Mouse (Mus musculus) limb, embryonic 10.5 days (tissue): ENCODE measurements around the gene Josd1. TPM values are rescaled to one million over a fixed set of nuclear protein-coding genes. Genes with fewer than 3 reads are reported as not detected.

Experiments used
- DNase-seq: peaks from one replicate; pipeline ENCODE4 v3.0.0-alpha.2; 2017; ENCODE audit warnings: low spot score
- H3K27ac ChIP-seq: fragments of 300-500 bp; sonication (generic); 2 replicates; pipeline ENCODE4 v1.5.1; 2016; ENCODE audit warnings: mild to moderate bottlenecking
- H3K27me3 ChIP-seq: fragments of 300-500 bp; sonication (generic); 2 replicates; pipeline ENCODE4 v1.6.1; 2016; ENCODE audit warnings: low read depth, mild to moderate bottlenecking; ENCODE audit not compliant: poor library complexity, severe bottlenecking
- H3K36me3 ChIP-seq: fragments of 300-500 bp; sonication (generic); 2 replicates; pipeline ENCODE4 v1.6.1; 2016; ENCODE audit warnings: mild to moderate bottlenecking, moderate library complexity
- H3K4me1 ChIP-seq: fragments of 300-500 bp; sonication (generic); 2 replicates; pipeline ENCODE4 v1.6.1; 2016
- H3K4me3 ChIP-seq: fragments of 300-500 bp; sonication (generic); 2 replicates; pipeline ENCODE4 v1.5.1; 2016; ENCODE audit warnings: mild to moderate bottlenecking, moderate library complexity
- H3K9me3 ChIP-seq: fragments of 300-500 bp; sonication (generic); replicated peaks from 2 replicates; pipeline ENCODE4 v1.6.1; 2016; ENCODE audit warnings: mild to moderate bottlenecking
- WGBS: fragments of 180-500 bp; shearing (Covaris S2); methylation state at CpG from one replicate; pipeline ENCODE4 v1.1.7; 2016; 5-methylcytosine and 5-hydroxymethylcytosine counted together
- polyA plus RNA-seq: library from polyadenylated mRNA; unstranded; fragments of >200 nt; fragmentation: Nextera tagmentation; extraction: Ambion mirVana; gene quantifications from 2 replicates; pipeline ENCODE4 v1.2.1, GENCODE M21; 2016

Josd1 gene
- polyA plus RNA-seq, 1 experiment from 2014 or later: 24.6 TPM

DNA sequence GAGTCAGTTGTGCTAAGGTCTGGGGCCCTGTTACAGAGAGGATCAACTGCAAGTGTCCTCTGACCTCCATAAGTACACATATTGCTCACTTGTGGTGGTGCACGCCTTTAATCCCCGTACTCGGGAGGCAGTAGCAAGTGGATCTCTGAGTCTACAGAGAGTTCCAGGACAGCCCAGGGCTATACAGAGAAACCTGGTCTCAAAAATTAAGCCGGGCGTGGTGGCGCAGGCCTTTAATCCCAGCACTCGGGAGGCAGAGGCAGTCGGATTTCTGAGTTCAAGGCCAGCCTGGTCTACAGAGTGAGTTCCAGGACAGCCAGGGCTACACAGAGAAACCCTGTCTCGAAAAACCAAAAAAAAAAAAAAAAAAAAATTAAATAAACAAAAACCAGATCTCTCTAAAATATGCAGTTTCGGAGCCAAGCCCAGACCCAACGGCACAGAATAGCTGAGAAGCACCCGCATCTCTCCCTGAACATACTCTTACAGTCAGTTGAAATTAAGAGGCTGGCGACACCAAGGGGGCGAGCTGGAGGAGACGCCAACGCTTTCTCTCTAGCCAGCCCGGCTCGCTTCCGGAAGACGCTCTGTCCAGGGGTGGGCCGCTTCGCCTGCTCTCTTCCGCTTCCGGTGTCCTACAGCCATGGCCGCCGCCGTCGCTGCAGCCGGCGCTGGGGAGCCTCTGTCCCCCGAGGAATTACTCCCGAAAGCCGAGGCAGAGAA is 17.3 kb downstream of the Josd1 start, which contains the start of gene Tomm22:
TSS of gene Tomm22 (plus strand) at position 613 of the 723 bp plus-strand sequence.
- Histone ChIP-seq H3K4me3 (peak within 1 kb of the TSS; percentile 94), H3K36me3 (peaks cover 64% of the 10 kb centered on the region), H3K9me3 (no peaks in the 10 kb centered on the region), H3K27me3 (no peaks in the 10 kb centered on the region), H3K27ac (peak within 1 kb of the TSS; percentile 88), H3K4me1 (peaks cover 6% of the 10 kb centered on the region)
- peak; percentile 93 for DNase-seq
- 21% methylated on average over 33 of the region's 33 CpGs for WGBS

DNA sequence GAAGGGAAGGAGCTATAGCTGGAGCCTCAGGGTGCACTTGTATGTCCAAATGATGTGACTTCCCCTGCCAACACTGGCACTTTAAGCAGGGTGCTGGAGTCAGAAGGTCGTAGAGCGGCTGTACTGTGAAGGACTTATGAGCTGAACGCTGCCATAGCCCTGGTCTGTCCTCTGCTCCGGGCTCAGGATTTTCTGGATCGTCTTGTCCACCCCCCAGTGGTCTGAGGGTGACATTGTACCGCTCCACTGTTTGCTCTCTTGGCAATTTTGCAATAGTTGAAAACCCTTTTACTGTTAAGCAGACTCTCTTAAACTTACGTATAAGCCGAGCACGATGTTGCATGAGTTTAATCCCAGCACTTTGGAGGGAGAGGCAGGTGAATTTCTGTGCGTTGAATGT is 18.5 kb downstream of the Josd1 start:
- Histone ChIP-seq H3K36me3 (peaks cover 52% of the 10 kb centered on the region), H3K4me3 (no peak overlapping the region), H3K4me1 (peaks cover 6% of the 10 kb centered on the region), H3K27me3 (no peaks in the 10 kb centered on the region), H3K27ac (no peak overlapping the region), H3K9me3 (no peaks in the 10 kb centered on the region)
- 77% methylated on average over 10 of the region's 10 CpGs for WGBS
- no peak for DNase-seq

DNA sequence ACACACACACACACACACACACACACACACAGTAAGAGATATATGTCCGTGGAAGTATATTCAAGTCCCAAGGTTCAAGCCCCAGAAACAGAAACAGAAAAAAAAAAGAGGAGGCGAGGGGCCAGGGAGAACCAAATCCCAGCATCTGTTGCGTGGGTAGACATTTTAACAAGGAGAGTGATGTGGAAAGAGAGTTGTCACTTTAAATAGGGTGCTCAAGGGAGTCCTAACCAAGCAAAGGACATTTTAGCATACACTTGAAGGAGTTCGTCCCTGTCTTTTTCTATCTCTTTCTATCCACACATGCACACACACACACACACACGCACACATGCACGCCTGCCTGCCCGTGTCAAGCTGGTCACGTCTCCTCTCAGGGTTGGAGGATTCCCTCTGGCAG is 23.1 kb downstream of the Josd1 start:
- Histone ChIP-seq H3K4me3 (no peak overlapping the region), H3K4me1 (peaks cover 4% of the 10 kb centered on the region), H3K27ac (no peak overlapping the region), H3K36me3 (peaks cover 55% of the 10 kb centered on the region), H3K9me3 (peaks cover 2% of the 10 kb centered on the region; the same call in 1 of the 2 replicates), H3K27me3 (no peaks in the 10 kb centered on the region)
- DNase-seq: no peak
- WGBS: 93% methylated on average over 8 of the region's 8 CpGs

DNA sequence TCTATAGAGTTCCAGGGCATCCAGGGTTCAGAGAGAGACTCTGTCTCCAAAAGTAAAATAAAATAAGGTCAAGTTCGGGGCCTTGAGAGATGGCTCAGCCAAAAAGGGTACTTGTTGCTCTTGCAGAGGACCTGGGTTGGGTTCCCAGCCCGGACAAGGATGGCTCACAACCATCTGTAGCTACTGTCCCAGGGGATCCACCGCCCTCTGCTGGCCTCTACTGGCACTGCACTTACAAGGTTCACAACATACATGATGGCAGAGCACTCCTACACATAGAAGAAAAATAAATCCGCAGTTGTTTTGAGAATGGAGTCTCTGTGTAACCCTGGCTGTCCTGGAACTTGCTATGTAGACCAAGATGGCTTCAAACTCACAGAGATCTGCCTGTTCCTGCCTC is 25.9 kb downstream of the Josd1 start:
- peak; percentile 52 for DNase-seq
- Histone ChIP-seq H3K27ac (no peak overlapping the region), H3K4me3 (no peak overlapping the region), H3K9me3 (peaks cover 2% of the 10 kb centered on the region; the same call in 1 of the 2 replicates), H3K4me1 (peaks cover 13% of the 10 kb centered on the region), H3K36me3 (peaks cover 43% of the 10 kb centered on the region), H3K27me3 (no peaks in the 10 kb centered on the region)
- WGBS: 74% methylated on average over 4 of the region's 4 CpGs

DNA sequence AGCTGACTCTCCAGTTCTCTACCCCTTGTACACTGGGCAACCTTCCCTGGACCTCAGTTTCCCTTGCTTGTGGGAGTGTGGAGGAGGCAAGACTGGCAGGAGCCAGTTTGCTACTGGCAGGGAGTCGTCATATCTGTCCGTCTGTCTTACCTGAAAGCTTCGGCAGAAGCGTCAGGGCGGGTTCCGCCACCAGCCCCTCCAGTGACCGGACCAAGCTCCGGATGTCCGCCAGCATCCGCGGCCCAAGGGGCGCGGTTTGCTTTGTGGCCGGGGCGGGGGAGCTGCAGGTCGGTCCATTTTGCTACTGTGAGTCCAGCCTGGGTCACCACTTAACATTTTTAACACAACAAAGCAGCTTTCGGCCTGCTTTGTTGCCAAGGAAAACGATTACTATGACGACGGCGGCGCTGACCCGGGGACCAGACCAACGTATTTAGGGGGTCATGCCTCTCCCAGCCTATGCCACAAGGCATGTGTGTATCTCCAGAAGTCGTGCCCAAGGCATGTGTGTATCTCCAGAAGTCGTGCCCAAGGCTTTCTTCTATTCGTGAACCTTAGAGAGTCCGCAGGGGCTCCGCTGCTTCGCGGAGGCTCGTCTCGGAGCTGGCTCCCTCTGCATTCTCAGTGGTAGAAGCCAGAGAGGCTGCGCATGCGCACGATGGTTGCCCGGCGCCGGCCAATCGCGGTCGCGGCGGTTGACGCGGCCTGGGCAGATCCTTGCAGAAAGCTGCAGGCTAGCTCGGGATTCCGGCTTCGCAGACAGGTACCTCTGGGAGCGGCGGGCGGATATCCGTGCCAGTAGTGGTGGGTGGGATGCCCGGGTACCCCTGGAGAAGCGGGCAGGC is 29.0 kb downstream of the Josd1 start, which contains the start of the genes Fam227a and Cby1:
TSS of gene Fam227a (minus strand) at position 426 of the 845 bp plus-strand sequence.
TSS of gene Cby1 (plus strand) at position 669 of the 845 bp plus-strand sequence.
- Histone ChIP-seq H3K27me3 (no peaks in the 10 kb centered on the region), H3K36me3 (peaks cover 29% of the 10 kb centered on the region), H3K4me3 (peak within 1 kb of the TSS; percentile 68), H3K27ac (peak within 1 kb of the TSS; percentile 95), H3K9me3 (peaks cover 2% of the 10 kb centered on the region; the same call in 1 of the 2 replicates), H3K4me1 (peaks cover 13% of the 10 kb centered on the region)
- DNase-seq: peak; percentile 99
- WGBS: under 1% methylated on average over 55 of the region's 55 CpGs

DNA sequence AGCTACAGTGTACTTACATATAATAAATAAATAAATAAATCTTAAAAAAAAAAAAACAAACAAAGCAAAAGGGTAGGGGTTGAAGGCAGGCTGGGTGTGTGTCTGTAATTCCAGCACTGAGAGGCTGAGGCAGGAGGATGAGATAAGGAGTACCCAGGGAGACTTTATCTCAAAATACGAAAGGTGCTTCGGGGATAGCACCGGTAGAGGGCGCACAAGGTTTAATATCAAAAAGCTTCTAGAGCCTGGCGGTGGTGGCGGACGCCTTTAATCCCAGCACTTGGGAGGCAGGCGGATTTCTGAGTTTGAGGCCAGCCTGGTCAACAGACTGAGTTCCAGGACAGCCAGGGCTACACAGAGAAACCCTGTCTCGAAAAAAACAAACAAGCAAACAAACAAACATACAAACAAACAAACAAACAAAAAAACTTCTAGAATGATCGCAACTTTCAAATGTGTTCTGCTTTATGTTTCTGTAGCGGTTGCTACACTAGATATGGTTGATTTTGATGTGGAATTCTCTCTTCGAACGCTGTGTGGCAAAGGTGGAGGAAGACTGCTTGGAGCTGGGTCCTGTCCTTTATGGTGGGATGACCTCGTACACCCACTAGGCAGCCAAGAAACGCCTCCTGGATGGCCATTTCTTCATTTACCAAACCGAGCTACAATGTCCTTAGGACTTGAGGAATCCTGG is 29.7 kb downstream of the Josd1 start:
- DNase-seq: peak; percentile 84
- WGBS: 4% methylated on average over 16 of the region's 16 CpGs
- Histone ChIP-seq H3K27ac (peak overlapping the region; percentile 95), H3K4me3 (peak overlapping the region; percentile 68), H3K9me3 (peaks cover 2% of the 10 kb centered on the region; the same call in 1 of the 2 replicates), H3K27me3 (no peaks in the 10 kb centered on the region), H3K36me3 (peaks cover 21% of the 10 kb centered on the region), H3K4me1 (peaks cover 13% of the 10 kb centered on the region)

DNA sequence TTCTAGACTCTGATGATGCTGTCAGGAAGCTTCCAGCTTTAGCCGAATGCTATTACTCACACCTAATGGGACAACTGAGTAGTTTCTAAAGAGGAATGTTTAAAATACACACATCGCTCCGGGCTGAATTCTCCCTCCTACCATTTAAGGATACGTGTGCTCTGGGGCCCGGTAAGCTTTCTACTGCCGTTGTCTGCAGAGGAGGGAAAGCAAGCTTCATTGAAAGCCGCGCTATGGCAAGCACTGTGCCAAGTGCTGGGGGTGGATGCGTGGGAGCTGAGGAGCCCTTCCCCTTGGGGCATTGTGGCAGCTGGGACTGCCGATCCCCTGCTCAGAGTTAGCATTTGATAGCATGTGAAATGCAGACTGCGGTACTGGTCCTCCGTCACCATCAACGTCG is 31.3 kb downstream of the Josd1 start:
- 95% methylated on average over 14 of the region's 14 CpGs for WGBS
- H3K27me3 ChIP-seq: no peaks in the 10 kb centered on the region
- H3K4me1 ChIP-seq: peaks cover 13% of the 10 kb centered on the region
- no peak overlapping the region for H3K4me3 ChIP-seq
- peaks cover 10% of the 10 kb centered on the region for H3K36me3 ChIP-seq
- no peak overlapping the region for H3K27ac ChIP-seq
- H3K9me3 ChIP-seq: no peaks in the 10 kb centered on the region; the same call in 1 of the 2 replicates
- DNase-seq: no peak

DNA sequence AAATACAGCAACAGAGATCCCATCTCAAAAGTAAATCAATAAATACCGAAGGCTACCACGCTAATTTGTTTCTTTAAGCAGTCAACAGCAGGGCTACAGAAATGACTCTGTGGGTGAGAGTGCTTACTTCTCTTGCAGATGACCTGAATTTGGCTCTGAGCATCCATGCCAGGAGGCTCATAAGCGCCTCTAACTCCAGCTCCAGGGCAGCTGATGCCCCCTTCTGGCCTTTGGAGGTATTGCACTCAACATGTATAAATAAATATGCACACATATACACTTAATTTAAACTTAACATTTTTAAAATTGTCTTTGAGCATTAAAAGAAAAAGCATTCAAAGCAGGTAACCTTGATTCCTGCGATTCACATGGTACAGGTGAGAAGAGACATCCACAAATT is 36.2 kb downstream of the Josd1 start:
- H3K9me3 ChIP-seq: no peaks in the 10 kb centered on the region

DNA sequence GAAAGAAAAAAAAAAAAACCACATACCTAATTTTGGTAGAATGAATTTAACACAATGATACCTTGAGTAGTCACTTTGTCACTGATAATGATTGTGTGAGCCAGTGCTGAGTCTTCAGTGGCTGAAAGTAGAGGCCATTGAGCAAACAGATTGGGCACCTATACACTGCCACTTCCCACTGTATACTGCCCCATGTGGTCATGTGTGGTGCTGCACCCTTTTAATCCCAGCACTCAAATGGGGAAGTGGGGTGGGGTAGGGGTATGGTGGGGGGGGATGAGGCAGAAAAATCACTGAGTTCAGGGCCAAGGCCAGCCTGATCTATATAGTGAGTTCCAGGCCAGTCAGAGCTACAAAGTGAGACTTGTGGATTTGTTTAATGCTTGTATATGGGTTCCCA is 37.1 kb downstream of the Josd1 start:
- Histone ChIP-seq H3K27ac (no peak overlapping the region), H3K4me3 (no peak overlapping the region), H3K9me3 (no peaks in the 10 kb centered on the region), H3K4me1 (no peaks in the 10 kb centered on the region), H3K36me3 (peaks cover 18% of the 10 kb centered on the region; the same call in 1 of the 2 replicates), H3K27me3 (no peaks in the 10 kb centered on the region)
- DNase-seq: peak; percentile 46

More for the DNA sequence above, 36.2 kb downstream of the Josd1 start:
- H3K36me3 ChIP-seq: peaks cover 18% of the 10 kb centered on the region; the same call in 1 of the 2 replicates
- no peaks in the 10 kb centered on the region for H3K4me1 ChIP-seq
- H3K4me3 ChIP-seq: no peak overlapping the region
- no peaks in the 10 kb centered on the region for H3K27me3 ChIP-seq
- DNase-seq: peak; percentile 29
- no peak overlapping the region for H3K27ac ChIP-seq
- WGBS: 73% methylated on average over 4 of the region's 4 CpGs

DNA sequence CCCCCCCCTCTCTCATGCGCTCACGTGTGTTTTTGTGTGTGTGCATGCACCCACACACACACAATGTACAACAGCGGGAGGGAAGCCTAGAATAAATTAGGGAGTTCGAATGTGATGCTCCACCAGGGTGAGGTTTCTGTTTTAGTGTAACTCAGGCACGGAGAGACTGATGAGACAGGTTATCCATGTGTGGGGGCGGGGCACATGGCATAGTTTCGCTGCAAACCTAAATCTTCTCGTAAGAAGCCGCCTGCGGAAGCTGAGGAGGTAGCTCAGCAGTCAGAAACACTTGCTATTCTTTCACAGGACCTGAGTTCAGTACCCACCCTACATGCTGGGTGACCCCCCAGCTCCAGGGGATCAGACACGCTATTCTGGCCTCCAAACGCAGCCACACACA is 39.6 kb downstream of the Josd1 start:
- 87% methylated on average over 12 of the region's 12 CpGs for WGBS
- H3K4me3 ChIP-seq: no peak overlapping the region
- no peak overlapping the region for H3K27ac ChIP-seq
- no peaks in the 10 kb centered on the region for H3K9me3 ChIP-seq
- H3K27me3 ChIP-seq: no peaks in the 10 kb centered on the region
- no peak for DNase-seq
- H3K36me3 ChIP-seq: peaks cover 19% of the 10 kb centered on the region; the same call in 1 of the 2 replicates
- 0 out of 2 replicates have a peak, but pooled peaks cover 4% of the 10 kb centered on the region for H3K4me1 ChIP-seq

DNA sequence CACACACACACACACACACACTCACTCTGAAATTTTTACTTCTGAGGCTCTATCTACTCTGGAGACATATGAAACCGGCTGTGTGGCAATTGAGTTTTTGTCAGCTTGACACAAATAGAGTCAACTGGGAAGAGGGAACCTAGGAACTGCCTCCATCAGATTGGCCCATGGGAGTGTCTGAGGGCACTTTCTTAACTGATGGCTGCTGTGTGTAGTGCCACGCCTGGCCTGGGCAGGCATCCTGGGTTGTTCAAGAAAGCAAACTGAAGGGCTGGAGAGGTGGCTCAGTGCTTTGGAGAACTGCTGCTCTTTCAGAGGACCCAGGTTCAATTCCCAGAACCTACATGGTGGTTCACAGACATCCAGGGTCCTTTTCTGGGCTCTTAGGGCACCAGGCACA is 42.2 kb downstream of the Josd1 start:
- Histone ChIP-seq H3K4me1 (0 out of 2 replicates have a peak, but pooled peaks cover 4% of the 10 kb centered on the region), H3K36me3 (peaks cover 18% of the 10 kb centered on the region; the same call in 1 of the 2 replicates), H3K27me3 (no peaks in the 10 kb centered on the region), H3K9me3 (no peaks in the 10 kb centered on the region), H3K4me3 (no peak overlapping the region), H3K27ac (no peak overlapping the region)
- WGBS: 77% methylated on average over 2 of the region's 2 CpGs
- no peak for DNase-seq

DNA sequence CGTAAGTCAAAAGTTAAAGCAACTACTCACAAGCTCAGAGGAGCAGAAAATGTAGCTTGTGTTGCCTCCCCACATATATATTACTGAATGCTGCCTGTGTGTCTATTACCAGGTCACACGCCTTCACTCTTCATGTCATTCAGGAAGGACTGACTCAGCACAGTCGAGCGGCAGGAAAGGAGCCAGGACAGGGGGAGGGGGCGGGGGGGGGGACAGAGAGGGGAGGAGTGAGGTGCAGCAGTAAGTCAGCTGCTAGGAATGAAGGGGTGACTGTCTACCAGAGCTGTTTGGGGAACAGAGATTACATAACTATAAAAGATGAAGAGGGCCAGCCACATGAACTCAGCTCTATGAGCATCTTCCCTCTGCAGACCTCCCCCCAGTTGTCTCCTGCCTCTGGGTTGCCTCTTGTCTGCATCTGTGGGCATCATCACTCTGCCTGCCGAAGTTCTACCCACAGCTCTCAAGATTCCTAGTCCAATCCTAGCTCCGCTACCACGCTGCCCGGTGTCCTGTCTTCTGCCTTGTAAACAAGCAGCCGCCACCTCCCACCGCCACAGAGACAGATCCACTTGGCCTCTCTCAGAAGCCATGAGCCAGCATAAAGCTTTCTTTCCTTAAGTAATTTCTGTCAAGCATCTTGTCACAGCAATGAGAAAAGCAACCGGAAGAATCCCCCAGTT is 46.4 kb downstream of the Josd1 start:
- H3K4me1 ChIP-seq: 0 out of 2 replicates have a peak, but pooled peaks cover 4% of the 10 kb centered on the region
- no peak overlapping the region for H3K4me3 ChIP-seq
- no peaks in the 10 kb centered on the region for H3K27me3 ChIP-seq
- WGBS: 76% methylated on average over 12 of the region's 12 CpGs
- DNase-seq: no peak
- H3K9me3 ChIP-seq: no peaks in the 10 kb centered on the region
- peaks cover 32% of the 10 kb centered on the region for H3K36me3 ChIP-seq
- no peak overlapping the region for H3K27ac ChIP-seq
